Mouse (Mus musculus) cortical plate, adult 2 months (tissue): ENCODE results near the gene Arid3c.

Experiments
- CTCF ChIP-seq: fragments of 200-500 bp; IDR thresholded peaks from 2 replicates; pipeline ENCODE4 v1.5.1; 2011; ENCODE audit warnings: mild to moderate bottlenecking, control low read depth, low read length; ENCODE audit not compliant: insufficient read depth; ENCODE audit errors: extremely low read depth
- POLR2A ChIP-seq: fragments of 200-500 bp; IDR thresholded peaks from 2 replicates; pipeline ENCODE4 v1.6.1; 2011; ENCODE audit warnings: mild to moderate bottlenecking, low read length, control low read depth; ENCODE audit not compliant: insufficient read depth; ENCODE audit errors: extremely low read depth

- no peak for TF ChIP-seq POLR2A
- TF ChIP-seq CTCF = no peak
Measured at GRCm38 (mm10) chr4:41760911-41761310, 30.0 kb upstream of the Arid3c start.
